Mouse (Mus musculus) heart, postnatal 0 days (tissue): ENCODE measurements around the gene Pdcd7. TPM values are rescaled to one million over a fixed set of nuclear protein-coding genes. Genes with fewer than 3 reads are reported as not detected.

Source experiments
- ATAC-seq: fragments of 200-750 bp; cut with Nextera tagmentation; 2 replicates; pipeline ENCODE4 v1.8.0; 2017; ENCODE audit warnings: low read depth, moderate number of reproducible peaks, moderate library complexity; ENCODE audit not compliant: insufficient read depth
- DNase-seq: peaks from one replicate; pipeline ENCODE4 v3.0.0-alpha.2; 2016; ENCODE audit warnings: low spot score
- H3K27ac ChIP-seq: fragments of 300-500 bp; sonication (generic); 2 replicates; pipeline ENCODE4 v1.5.1; 2014; ENCODE audit warnings: low read depth, mild to moderate bottlenecking
- H3K27me3 ChIP-seq: fragments of 300-500 bp; sonication (generic); 2 replicates; pipeline ENCODE4 v1.6.1; 2014; ENCODE audit warnings: low read length, mixed read lengths; ENCODE audit not compliant: control insufficient read depth, insufficient read depth
- H3K36me3 ChIP-seq: fragments of 300-500 bp; sonication (generic); replicated peaks from 2 replicates; pipeline ENCODE4 v1.6.1; 2014; ENCODE audit warnings: low read length, mixed read lengths; ENCODE audit not compliant: control insufficient read depth, insufficient read depth
- H3K4me1 ChIP-seq: fragments of 300-500 bp; sonication (generic); 2 replicates; pipeline ENCODE4 v1.6.1; 2014; ENCODE audit warnings: antibody characterized with exemption; ENCODE audit not compliant: control insufficient read depth, insufficient read depth
- H3K4me2 ChIP-seq: fragments of 300-500 bp; sonication (generic); 2 replicates; pipeline ENCODE4 v1.6.1; 2014; ENCODE audit warnings: low read depth, mild to moderate bottlenecking, low read length, moderate library complexity
- H3K4me3 ChIP-seq: fragments of 300-500 bp; sonication (generic); 2 replicates; pipeline ENCODE4 v1.5.1; 2014; ENCODE audit warnings: low read depth, low read length
- H3K9ac ChIP-seq: fragments of 300-500 bp; sonication (generic); replicated peaks from 2 replicates; pipeline ENCODE4 v1.6.1; 2014; ENCODE audit warnings: low read depth, low read length, mixed read lengths
- H3K9me3 ChIP-seq: fragments of 300-500 bp; sonication (generic); replicated peaks from 2 replicates; pipeline ENCODE4 v1.6.1; 2016; ENCODE audit warnings: low read length; ENCODE audit not compliant: control insufficient read depth
- CTCF ChIP-seq: IDR thresholded peaks from 2 replicates; pipeline ENCODE4 v1.5.1; 2016; ENCODE audit warnings: antibody characterized with exemption, control low read depth, low read depth
- EP300 ChIP-seq: IDR thresholded peaks from 2 replicates; pipeline ENCODE4 v1.6.1; 2016; ENCODE audit warnings: antibody characterized with exemption, low read depth
- WGBS: fragments of 180-500 bp; shearing (Covaris S2); extraction: QIAGEN DNeasy Blood & Tissue Kit; methylation state at CpG from one replicate; pipeline ENCODE4 v1.1.7; 2014; 5-methylcytosine and 5-hydroxymethylcytosine counted together
- polyA plus RNA-seq: library from polyadenylated mRNA; unstranded; fragments of >200 nt; fragmentation: Nextera tagmentation; extraction: Ambion mirVana; gene quantifications from 2 replicates; pipeline ENCODE4 v1.2.1, GENCODE M21; 2015
- total RNA-seq: library from RNA; depleted of rRNA; stranded (reverse); fragments of >200 nt; gene quantifications from 2 replicates; pipeline ENCODE4 v1.2.3, GENCODE M21; 2014; ENCODE audit warnings: low replicate concordance; rRNA removed

Gene Pdcd7
- total RNA-seq (9.4 and 10.6 TPM in 2 replicates), polyA plus RNA-seq (4.7 and 5.9 TPM in 2 replicates)

DNA sequence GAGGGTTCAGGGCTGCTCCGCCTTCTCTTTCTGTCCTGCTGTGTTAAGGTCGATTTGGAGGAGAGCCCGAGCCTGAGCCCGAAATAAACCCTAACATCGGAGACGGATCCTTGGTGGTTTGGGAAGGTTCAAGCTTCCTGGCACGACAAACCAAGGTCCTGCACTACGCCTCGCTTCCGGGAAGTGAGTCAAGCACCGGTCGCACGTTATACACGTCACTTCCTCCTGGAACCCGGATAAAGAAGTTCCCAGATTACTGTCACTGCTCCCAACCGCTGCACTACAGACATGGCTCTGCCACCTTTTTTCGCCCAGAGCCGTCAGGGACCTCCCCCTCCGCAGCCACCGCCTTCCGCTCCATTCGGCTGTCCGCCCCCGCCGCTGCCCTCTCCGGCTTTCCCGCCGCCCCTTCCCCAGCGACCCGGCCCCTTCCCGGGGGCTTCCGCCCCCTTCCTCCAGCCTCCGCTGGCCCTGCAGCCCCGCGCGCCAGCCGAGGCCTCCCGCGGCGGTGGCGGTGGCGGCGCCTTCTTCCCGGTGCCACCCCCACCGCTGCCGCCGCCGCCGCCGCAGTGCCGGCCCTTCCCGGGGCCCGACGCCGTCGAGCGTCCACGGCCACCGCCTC lies at the start of gene Pdcd7:
Gene Pdcd7, plus strand, starts transcription at position 251 of the 622 bp plus-strand sequence.
- Histone ChIP-seq H3K36me3 (no peaks in the 10 kb centered on the region), H3K4me1 (peaks cover 23% of the 10 kb centered on the region), H3K9ac (peak within 1 kb of the TSS; percentile 99), H3K9me3 (no peaks in the 10 kb centered on the region), H3K27me3 (no peaks in the 10 kb centered on the region), H3K27ac (peak within 1 kb of the TSS; percentile 99), H3K4me3 (peak within 1 kb of the TSS; percentile 99), H3K4me2 (peak within 1 kb of the TSS; percentile 97)
- DNase-seq = peak; percentile 96
- TF ChIP-seq EP300 (0 out of 2 replicates have a peak, but pooled peaks have one; percentile 53), CTCF (no peak)
- WGBS = 1% methylated on average over 50 of the region's 59 CpGs
- ATAC-seq = peak; percentile 93

- Histone ChIP-seq H3K9ac (no peak overlapping the region), H3K27ac (no peak overlapping the region), H3K4me1 (peaks cover 13% of the 10 kb centered on the region), H3K36me3 (peaks cover 31% of the 10 kb centered on the region), H3K27me3 (no peaks in the 10 kb centered on the region), H3K9me3 (no peaks in the 10 kb centered on the region), H3K4me3 (no peak overlapping the region), H3K4me2 (no peak overlapping the region)
- no peak for TF ChIP-seq EP300
- no peak for TF ChIP-seq CTCF
- ATAC-seq (no peak), DNase-seq (no peak)
- 97% methylated on average over 2 of the region's 2 CpGs for WGBS
Measured at GRCm38 (mm10) chr9:65297056-65297455, 48.8 kb upstream of the Pdcd7 start.

- no peaks in the 10 kb centered on the region for H3K9me3 ChIP-seq
- H3K4me3 ChIP-seq = no peak overlapping the region
- DNase-seq (no peak), ATAC-seq (no peak)
- H3K36me3 ChIP-seq = peaks cover 45% of the 10 kb centered on the region
- no peak overlapping the region for H3K4me2 ChIP-seq
- peak overlapping the region; percentile 30 for H3K27ac ChIP-seq
- H3K9ac ChIP-seq = no peak overlapping the region
- TF ChIP-seq EP300 = no peak
- no peak for TF ChIP-seq CTCF
- 56% methylated on average over 3 of the region's 3 CpGs for WGBS
- no peaks in the 10 kb centered on the region for H3K27me3 ChIP-seq
- peaks cover 13% of the 10 kb centered on the region for H3K4me1 ChIP-seq
Measured at GRCm38 (mm10) chr9:65298761-65299160, 47.1 kb upstream of the Pdcd7 start.

DNA sequence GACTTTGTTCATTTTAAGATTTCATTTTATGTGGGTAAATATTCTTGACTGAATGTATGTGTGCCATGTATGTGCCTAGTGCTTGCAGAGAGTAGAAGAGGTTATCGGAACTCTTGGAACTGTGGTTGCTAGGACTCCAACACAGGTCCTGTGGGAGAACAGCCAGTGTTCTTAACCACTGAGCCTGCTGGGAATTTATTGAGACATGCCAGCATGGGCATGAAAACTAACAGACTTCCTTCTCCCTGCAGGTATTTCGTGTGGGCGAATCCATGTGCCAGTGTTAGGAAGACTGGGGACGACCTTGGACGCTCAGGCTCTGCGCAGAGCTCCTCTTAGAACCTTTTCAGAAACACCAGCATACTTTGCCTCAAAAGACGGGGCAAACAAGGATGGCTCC lies 46.3 kb upstream of the Pdcd7 start:
- H3K4me3 ChIP-seq = no peak overlapping the region

DNA sequence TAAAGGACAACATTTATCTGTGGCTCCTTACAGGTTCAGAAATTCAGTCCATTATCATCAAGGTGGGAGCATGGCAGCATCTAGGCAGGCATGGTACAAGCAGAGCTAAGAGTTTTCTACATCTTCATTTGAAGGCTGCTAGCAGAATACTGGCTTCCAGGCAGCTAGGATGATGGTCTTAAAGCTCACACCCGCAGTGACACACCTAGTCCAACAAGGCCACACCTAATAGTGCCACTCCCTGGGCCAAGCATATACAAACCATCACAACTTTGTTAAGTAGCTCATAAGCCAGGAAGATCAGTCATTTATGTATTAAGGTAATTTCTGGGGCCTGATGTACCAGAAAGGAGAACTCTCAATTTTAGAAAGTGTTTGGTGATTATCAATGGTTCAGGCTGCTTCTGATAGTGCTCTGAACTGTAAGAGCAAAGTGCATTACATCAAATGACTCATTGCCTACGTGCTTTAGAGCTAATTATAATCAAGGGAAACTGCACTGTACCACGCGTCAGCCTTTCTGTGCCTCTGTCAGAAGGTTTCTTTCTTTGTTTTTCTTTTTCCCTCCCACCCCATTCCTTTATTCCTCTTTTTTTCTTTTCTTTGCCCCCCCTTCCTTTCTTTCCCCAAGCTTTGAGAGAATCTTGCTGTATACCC lies 43.4 kb upstream of the Pdcd7 start:
- 77% methylated on average over 4 of the region's 4 CpGs for WGBS
- ATAC-seq = no peak
- Histone ChIP-seq H3K4me3 (no peak overlapping the region), H3K27me3 (no peaks in the 10 kb centered on the region), H3K36me3 (peaks cover 61% of the 10 kb centered on the region), H3K4me1 (peaks cover 4% of the 10 kb centered on the region; the same call in 1 of the 2 replicates), H3K27ac (no peak overlapping the region), H3K9me3 (no peaks in the 10 kb centered on the region), H3K9ac (no peak overlapping the region), H3K4me2 (no peak overlapping the region)
- TF ChIP-seq EP300 (no peak), CTCF (no peak)
- no peak for DNase-seq

More for the DNA sequence above, 46.3 kb upstream of the Pdcd7 start:
- no peak overlapping the region for H3K4me2 ChIP-seq
- H3K4me1 ChIP-seq = peaks cover 13% of the 10 kb centered on the region
- ATAC-seq = no peak
- peaks cover 53% of the 10 kb centered on the region for H3K36me3 ChIP-seq
- no peak overlapping the region for H3K9ac ChIP-seq
- no peaks in the 10 kb centered on the region for H3K27me3 ChIP-seq
- H3K27ac ChIP-seq = no peak overlapping the region
- TF ChIP-seq CTCF (no peak), EP300 (no peak)
- WGBS = 94% methylated on average over 7 of the region's 7 CpGs
- H3K9me3 ChIP-seq = no peaks in the 10 kb centered on the region
- DNase-seq = no peak
